Mouse (Mus musculus) mouse embryonic stem cell (cell line): Measurements from ENCODE around the gene Kcnn4.
"Not testable (repeated sequence)": the region's sequence is repeated elsewhere in the genome, so short reads cannot be mapped to it uniquely, and the experiment has no call there.

ENCODE experiments used
- in situ Hi-C, 2 experiments: fragments of 300-500 bp; cut with MboI; formaldehyde crosslinking; loops; 1 replicate in 1 of 2; 3 replicates in 1 of 2; pipeline ENCODE4 v1.14.3; 2019 to 2020; ENCODE audit warnings: low sequenced_read_pairs in 2 of 2, low pct_unique_long_range_greater_than_20kb in 1 of 2, mixed read lengths in 1 of 2; ENCODE audit not compliant: unreplicated experiment in 1 of 2

The Kcnn4 gene

DNA sequence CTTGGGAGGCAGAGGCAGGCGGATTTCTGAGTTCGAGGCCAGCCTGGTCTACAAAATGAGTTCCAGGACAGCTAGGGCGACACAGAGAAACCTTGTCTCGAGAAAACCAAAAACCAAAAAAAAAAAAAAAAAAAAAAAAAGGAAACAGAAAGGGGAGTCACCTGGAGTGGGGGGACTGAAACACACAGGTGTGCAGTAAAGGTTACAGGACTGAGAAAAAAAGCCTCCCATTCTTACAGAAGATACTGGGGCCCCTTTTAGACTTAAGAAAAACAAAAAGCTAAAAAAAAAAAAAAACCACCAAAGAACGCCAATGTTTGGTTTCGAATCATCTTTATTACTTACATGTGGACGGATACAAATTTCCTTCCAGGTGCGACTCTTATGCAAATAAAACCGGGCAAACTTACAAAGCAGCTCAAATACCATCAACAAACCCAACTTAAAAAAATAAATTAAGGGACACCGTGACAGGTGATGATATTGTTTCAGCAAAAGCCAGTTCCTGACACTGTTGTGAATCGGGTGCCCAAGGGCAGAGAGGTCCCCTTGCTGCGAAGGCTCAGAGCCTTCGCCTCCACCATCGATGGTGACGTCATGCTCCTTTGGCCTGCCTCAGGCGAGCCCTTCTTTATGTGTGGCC lies 12.8 kb downstream of the Kcnn4 start:
- in situ Hi-C loops = no loop called here

DNA sequence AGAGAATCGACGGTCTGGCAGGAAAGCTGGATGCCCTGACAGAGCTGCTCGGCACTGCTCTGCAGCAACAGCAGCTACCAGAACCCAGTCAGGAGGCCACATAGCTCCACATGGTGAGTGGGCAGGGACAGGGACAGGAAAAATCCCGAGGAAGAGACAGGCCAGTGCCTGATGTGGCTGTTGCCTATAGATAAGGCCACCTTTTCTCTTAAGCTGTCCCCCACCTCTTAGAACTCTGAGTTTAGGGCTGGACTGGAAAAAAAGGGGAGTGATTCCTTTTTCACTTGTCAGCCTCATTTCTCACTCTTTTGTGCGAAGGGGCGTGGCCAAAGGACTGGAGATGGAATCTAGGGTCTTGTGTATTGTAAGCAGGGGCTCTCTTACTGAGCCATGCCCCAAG lies 14.0 kb downstream of the Kcnn4 start:
- in situ Hi-C loops = no loop called here

DNA sequence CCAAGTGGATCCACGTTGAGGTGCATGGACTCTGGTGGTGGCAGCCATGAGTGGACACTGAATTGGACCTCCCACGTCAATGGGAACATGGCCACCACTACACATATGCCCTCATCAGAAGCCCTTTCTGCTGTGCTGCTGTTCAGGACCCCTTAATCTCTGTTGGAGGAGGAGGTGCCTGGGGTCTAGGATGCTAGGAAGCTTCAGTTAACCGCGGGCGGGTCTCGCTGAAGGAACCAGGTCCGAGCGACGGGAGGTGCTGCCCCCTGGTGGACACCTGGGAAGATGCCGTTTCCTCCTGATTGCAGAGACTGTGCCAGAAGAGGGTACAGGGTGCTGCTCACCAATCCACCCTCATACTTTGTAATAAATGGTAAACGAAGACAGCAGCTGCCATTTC lies 14.8 kb downstream of the Kcnn4 start:
- in situ Hi-C loops = loop anchor here in 1 of 2 experiments (5.0 kb wide), 1 partner anchor 38 kb away; the partner anchor contains the start of gene Lypd5

DNA sequence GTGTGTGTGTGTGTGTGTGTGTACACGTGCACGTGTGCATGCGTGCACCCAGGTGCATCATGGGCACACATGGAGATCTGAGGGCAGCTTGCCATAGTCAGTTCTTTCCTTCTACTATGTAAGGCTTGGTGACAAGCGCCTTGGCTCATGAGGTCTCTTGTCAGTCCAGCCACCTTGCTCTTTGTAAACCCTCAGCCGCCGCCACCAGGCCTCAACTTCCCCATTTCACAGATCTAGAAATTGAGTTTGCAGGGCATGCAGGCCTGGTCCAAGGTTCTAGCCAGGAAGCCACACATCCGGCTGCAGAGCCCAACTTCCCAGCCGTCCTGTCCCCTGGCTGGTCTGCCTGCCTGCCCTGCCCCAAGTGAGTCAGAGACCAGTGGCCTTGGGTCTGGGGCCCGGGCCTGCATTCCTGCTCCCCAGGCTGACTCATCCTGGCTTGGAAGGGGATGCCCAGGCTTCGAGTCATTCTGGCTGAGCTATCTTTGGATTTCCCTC lies 17.0 kb downstream of the Kcnn4 start:
- in situ Hi-C loops = loop anchor here in 1 of 2 experiments (5.0 kb wide), 1 partner anchor 40 kb away; the partner anchor contains the start of gene Lypd5

DNA sequence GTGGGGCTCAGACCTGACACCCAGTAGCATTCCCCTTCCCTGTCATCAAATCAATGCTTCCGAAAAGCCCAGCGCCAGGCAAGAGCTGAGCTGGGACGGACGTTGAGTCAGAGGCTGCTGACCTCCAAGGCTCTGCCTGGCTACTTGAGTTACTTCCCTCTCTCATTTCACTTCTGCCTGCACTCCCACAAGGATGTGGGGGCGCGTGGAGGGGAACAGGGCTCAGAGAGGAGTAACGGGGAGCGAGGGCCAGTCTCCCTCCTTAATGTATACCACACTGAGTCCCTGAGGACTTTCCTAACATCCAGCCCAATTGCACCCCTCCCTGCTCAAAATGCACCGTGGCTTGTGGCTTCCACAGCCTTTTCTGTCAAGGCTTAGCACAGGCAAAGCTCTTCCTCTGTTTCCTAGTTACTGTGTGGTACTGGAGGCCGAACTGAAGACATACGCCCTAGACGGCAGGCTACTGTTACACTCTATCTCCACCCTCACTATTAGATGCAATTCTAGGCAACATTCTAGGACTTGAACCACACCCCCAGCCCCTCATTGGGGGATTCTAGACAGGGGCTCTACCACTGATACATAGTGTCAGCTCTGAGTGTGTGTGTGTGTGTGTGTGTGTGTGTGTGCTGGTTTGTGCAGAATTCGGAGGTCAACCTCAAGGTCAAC lies 19.6 kb downstream of the Kcnn4 start:
- in situ Hi-C loops = loop anchor here in 1 of 2 experiments (5.0 kb wide), 1 partner anchor 42 kb away; the partner anchor contains the start of gene Lypd5

DNA sequence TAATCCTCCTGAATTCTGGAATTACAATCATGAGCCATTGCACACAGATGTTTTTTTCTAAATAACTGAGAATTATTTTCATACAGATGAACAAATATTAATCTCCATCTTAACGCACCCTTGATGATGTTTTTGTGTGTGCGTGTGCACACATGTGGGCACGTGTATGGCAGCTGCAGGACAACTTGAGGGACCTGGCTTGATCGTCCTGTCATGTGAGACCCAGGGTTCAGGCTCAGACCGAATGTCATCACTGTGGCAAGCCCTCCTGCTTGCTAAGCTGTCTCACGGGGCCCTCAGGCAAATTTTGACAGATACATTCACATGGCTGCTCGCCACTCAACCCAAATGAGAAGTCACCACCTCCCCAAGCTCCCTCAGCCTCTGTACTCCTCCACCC lies 20.4 kb downstream of the Kcnn4 start:
- in situ Hi-C loops = no loop called here

DNA sequence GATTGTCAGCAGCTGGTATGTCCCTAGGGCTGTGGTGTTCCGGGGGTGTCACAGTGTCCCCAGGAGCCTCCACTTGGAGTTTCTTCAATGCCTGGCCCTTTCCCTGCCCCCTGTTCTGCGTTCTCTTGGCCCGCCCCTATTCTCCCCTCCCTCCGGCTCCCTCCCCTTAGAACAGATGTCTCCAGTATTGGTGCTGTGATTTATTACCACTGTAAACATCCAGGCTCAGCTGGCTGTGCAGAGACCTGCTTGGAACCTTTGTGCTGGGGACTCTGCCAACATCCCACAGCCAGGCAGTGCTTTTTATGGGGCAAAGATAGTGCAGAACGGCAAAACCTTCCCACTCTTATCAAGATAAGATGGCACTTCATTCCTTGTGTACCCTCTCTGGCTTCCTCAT lies 21.0 kb downstream of the Kcnn4 start:
- in situ Hi-C loops = no loop called here

DNA sequence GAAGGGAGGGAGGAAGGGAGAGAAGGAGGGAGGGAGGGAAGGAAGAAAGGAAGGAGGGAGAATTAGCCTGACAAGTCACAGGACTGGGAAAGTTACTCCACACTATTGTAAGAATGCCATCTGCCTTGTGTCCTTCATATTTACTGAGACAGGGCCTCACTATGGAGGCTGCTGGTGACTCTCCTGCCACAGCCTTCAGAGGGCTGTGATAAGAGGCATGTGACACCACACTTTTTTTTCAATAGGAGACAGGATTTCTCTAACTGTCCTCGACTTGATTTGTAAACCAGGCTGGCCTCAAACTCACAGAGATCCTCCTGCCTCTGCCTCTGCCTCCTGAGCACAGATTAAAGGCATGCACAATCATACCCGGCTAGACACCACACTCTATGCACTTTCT lies 21.6 kb downstream of the Kcnn4 start:
- in situ Hi-C loops = no loop called here

DNA sequence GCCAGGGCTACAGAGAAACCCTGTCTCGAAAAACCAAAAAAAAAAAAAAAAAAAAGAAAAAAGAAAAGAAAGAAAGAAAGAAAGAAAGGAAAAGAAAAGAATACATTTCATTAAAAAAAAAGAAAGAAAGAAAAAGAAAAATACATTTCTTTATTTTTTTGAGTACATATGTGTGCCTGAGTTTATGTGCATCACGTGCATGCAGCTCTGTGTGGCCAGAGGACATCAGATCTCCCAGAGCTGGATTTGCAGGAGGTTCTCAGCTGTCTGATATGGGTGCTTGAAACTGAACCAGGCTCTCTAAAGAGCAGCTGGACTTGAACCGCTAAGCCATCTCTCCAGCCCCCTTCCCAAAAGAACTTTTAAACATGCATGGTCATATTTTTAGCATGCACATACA lies 24.0 kb downstream of the Kcnn4 start:
- in situ Hi-C loops = no loop called here

DNA sequence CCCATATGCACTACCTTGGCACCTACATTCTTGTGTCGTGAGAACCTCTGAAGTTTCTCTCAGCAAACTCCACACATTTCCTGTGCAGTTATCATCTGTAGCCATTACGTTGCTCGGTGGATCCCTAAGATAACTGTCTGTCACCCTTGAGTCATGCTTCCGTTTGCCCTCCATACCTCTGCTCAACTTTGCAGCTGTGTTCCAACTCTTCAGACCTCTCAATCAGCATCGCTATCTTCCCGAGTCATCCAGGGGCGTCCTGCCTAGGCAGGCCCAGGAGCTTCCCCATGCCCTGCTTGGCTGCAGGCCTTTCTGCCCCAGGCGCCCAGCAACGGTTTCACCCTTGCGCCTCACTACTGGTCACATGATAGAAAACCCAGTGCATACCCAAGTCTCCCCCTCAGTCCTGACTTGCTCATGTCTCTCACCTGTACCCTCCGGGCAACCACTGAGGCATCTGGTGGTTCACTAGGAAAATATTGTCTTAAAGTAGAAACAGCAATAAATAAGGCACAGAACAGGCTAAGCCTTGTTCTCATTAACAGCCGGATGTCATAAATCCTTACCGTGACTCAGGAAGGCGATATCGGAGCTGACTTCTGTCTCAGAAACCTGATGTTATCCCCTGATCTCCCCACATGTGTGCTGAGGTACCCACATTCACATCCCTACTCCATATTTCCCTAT lies 24.6 kb downstream of the Kcnn4 start:
- in situ Hi-C loops = no loop called here

DNA sequence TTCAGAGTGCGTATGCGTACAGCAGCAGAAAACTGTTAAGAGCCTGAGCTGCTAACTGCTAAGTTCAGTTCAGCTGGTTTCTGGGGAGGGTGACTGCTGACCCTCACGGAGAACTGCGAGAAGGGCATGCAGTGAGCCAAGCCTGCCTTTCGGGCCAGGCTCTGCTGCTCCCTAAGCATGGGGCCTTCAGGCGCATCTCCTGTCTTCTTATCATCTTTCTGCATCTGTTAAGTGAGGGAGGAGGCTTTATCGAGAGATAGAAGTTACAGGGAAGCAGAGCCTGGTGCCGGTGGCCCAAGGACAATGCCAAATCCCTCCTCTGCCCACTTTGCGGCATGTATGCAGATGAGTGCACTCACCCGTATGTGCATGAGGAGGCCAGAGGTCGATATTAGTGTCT lies 26.8 kb downstream of the Kcnn4 start:
- in situ Hi-C loops = no loop called here

DNA sequence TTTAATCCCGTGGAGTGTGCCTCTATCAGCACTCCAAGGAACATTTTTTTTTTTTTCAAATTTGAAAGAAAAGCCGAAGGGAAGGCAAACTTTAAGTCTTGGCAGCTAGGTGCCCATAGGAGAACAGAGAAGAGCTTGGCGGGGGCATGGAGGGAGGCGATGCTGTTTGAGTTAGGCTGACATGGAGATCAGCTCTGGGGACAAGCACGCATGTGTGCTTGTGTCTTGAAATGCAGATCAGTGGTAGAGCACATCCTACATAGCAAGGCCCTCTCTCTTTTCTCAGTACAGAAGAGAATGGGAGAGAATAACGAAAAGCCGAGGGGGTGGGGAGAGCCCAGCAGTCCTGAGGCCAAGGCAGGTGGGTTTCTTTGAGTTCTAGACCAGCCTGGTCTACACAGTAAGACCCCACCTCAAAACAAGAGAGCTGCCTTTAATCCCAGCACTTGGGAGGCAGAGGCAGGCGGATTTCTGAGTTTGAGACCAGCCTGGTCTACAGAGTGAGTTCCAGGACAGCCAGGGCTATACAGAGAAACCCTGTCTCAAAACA lies 28.4 kb downstream of the Kcnn4 start:
- in situ Hi-C loops = no loop called here

DNA sequence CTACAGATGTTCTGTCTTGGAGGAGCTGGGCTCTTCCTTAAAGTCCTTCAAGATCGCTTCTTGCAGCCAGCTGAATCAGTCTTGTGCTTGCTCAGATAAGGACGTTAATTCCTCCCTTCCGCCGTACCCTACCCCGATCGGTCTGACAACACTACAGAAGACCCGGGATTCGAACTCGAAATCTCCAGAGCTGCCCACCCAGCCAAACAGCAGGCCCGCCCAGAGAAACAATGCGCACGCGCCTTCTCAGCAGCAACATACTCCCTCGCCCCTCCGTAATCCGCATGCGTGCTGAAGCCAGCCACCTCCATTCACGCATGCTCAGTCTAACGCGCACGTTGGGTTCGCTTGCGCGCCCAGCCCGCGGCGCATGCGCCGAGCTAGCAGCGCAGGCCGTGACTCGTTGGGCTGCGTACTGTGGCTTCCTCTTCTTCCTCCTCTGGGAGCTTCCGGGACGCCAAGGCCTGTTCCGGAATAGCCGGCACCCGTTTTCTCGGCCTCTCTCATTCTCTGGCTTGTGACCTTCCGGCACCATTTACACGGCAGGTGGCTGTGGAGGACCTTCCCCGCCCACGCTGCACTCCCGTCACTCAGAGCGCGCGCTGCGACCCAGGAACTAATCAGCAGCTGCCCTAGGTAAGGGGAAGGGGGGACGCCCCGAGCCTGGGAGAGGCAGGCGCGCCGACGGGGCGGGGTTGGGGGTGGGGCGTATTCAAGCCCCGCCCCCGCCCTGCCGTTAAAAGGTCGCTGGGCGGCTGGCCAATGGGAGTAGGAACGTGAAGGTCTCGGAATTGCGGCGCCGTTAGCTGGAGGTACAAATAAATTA lies 29.4 kb downstream of the Kcnn4 start, which contains the start of gene Smg9:
Smg9 (plus strand) TSS at position 364 of the 826 bp plus-strand sequence.
- in situ Hi-C loops = no loop called here

DNA sequence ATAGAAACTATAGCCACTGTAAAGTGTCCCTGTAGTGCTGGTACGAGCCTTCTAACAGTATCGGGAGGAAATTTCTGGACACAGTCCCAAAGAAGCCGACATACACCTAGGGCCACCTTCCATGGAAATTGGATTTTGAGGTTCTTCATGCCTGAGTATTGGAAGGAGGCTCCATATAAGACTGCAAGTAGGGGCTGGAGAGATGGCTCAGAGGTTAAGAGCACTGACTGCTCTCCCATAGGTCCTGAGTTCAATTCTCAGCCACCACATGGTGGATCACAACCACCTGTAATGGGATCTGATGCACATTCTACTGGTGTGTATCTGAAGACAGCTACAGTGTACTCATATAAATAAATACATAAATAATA lies 30.0 kb downstream of the Kcnn4 start:
- in situ Hi-C loops = no loop called here

DNA sequence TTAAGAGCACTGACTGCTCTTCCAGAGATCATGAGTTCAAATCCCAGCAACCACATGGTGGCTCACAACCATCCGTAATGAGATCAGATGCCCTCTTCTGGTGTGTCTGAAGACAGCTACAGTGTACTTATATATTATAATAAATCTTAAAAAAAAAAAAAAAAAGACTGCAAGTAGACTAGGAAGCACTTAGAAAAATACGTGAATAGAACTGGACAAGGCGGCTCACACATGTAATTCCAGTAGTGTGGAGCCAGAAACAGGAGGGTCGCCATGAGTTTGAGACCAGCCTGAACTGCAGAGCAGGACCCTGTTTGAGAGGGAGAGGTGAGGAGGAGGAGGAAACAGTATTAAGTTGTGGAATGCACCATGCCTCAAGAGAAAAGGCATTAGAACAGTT lies 30.4 kb downstream of the Kcnn4 start:
- in situ Hi-C loops = not testable (repeated sequence)

DNA sequence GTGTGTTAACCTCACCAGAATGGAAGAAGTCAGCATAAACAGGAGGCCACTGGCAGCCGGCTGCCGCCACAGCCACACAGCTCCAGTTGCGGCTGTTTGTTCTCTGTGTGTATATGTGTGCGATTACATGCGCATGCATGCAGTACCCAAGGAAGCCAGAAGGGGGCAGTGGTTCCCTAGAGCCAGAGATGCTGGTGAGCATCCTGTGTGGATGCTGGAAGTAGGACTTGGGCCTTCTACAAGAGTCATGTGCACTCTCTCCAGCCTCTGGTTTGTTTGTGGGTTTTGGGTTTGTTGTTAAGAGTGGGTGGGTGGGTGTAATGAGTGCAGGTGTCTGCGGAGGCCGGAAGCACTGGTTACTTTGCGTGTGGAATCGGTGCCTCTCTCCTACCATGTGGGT lies 32.8 kb downstream of the Kcnn4 start:
- in situ Hi-C loops = no loop called here

DNA sequence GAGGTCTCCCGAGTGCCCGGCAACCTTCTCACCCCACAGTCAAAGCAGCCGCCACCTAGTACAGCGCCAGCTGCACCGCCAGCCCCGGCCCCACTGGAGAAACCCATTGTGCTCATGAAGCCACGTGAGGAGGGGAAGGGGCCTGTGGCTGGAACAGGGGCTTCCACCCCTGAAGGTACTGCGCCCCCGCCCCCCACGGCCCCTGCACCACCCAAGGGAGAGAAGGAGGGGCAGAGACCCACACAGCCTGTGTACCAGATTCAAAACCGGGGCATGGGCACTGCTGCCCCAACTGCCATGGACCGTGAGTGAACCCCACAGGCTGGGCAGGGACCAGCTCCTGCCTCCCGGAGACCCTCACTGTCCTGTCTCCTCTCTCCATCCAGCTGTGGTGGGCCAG lies 35.6 kb downstream of the Kcnn4 start:
- in situ Hi-C loops = no loop called here

DNA sequence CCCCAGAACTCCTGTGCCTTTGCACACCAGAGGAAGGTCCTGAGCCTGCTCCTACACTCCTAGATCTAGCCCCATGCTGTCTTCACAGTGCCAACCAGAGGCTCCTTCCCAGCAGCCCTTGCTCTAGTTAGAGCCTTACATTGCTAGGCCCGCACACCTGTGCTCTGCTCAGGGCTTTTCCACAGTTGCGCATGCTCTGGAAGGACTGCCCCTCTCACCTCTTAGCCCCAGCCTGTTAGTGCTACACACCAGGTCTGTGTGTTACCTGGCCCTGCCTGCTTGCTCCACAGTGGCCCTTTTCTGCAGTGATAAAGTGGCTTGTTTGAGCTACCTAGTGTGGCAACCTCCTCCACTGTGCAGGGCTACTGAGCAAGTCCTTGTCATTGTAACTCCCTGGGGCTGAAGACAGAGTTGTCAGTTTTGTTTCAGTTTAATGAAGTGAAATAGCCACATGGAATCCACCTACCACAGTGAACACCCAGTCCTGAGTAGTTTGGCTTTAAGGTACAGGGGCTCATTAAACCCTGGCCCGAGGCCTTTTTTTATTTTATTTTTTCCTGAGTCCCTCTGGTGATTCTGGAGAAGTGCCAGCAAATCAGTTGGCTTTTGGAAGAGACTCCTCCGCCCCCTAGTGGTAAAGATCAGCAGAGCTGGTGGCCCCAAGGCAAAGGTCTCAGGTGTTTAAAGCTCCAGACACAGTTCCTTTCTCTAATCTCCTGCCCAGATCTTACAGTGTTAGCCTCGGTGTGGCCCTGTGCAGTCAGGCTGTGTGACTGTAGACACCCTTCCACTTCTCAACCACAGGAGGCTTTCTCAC lies 36.7 kb downstream of the Kcnn4 start:
- in situ Hi-C loops = no loop called here
